Mouse (Mus musculus) hindbrain, embryonic 15.5 days (tissue): ENCODE results near the gene Ksr2. TPM values are rescaled to one million over a fixed set of nuclear protein-coding genes. Genes with fewer than 3 reads are reported as not detected.

Source experiments
- ATAC-seq: fragments of 200-750 bp; cut with Nextera tagmentation; 2 replicates; pipeline ENCODE4 v1.8.0; 2017; ENCODE audit warnings: low read depth, moderate number of reproducible peaks, moderate TSS enrichment; ENCODE audit not compliant: low FRiP score
- H3K27ac ChIP-seq: fragments of 300-500 bp; sonication (generic); replicated peaks from 2 replicates; pipeline ENCODE4 v1.5.1; 2015; ENCODE audit warnings: mild to moderate bottlenecking, inconsistent platforms
- H3K27me3 ChIP-seq: fragments of 300-500 bp; sonication (generic); 2 replicates; pipeline ENCODE4 v1.6.1; 2015; ENCODE audit warnings: control low read depth, inconsistent platforms
- H3K36me3 ChIP-seq: fragments of 300-500 bp; sonication (generic); 2 replicates; pipeline ENCODE4 v1.6.1; 2015; ENCODE audit warnings: control low read depth, inconsistent platforms
- H3K4me1 ChIP-seq: fragments of 300-500 bp; sonication (generic); replicated peaks from 2 replicates; pipeline ENCODE4 v1.6.1; 2015; ENCODE audit warnings: control low read depth, inconsistent platforms
- H3K4me2 ChIP-seq: fragments of 300-500 bp; sonication (generic); 2 replicates; pipeline ENCODE4 v1.6.1; 2015; ENCODE audit warnings: moderate library complexity, mild to moderate bottlenecking, inconsistent platforms
- H3K4me3 ChIP-seq: fragments of 300-500 bp; sonication (generic); 2 replicates; pipeline ENCODE4 v1.5.1; 2015; ENCODE audit warnings: mild to moderate bottlenecking, inconsistent platforms
- H3K9ac ChIP-seq: fragments of 300-500 bp; sonication (generic); 2 replicates; pipeline ENCODE4 v1.6.1; 2015; ENCODE audit warnings: inconsistent platforms
- H3K9me3 ChIP-seq: fragments of 300-500 bp; sonication (generic); 2 replicates; pipeline ENCODE4 v1.6.1; 2016; ENCODE audit warnings: control low read depth, inconsistent platforms
- WGBS: fragments of 180-500 bp; shearing (Covaris S2); methylation state at CpG from one replicate; pipeline ENCODE4 v1.1.7; 2015; 5-methylcytosine and 5-hydroxymethylcytosine counted together
- polyA plus RNA-seq: library from polyadenylated mRNA; unstranded; fragments of >200 nt; fragmentation: Nextera tagmentation; extraction: Ambion mirVana; gene quantifications from 2 replicates; pipeline ENCODE4 v1.2.1, GENCODE M21; 2015

Gene Ksr2
- polyA plus RNA-seq, 1 experiment from 2014 or later: 8.1 TPM

GRCm38 (mm10) chr5:117554505-117554904 is 140.7 kb downstream of the Ksr2 start:
- H3K27ac ChIP-seq: no peak overlapping the region
- H3K27me3 ChIP-seq: no peaks in the 10 kb centered on the region
- 88% methylated on average over 4 of the region's 4 CpGs for WGBS
- no peak overlapping the region for H3K9ac ChIP-seq
- H3K4me1 ChIP-seq: peaks cover 11% of the 10 kb centered on the region
- H3K9me3 ChIP-seq: no peaks in the 10 kb centered on the region
- H3K4me2 ChIP-seq: no peak overlapping the region
- no peak for ATAC-seq
- no peak overlapping the region for H3K4me3 ChIP-seq
- H3K36me3 ChIP-seq: no peaks in the 10 kb centered on the region

GRCm38 (mm10) chr5:117556570-117556969 is 142.8 kb downstream of the Ksr2 start:
- H3K4me1 ChIP-seq: 0 out of 2 replicates have a peak, but pooled peaks cover 4% of the 10 kb centered on the region
- no peak overlapping the region for H3K4me2 ChIP-seq
- H3K9ac ChIP-seq: no peak overlapping the region
- 60% methylated on average over 9 of the region's 9 CpGs for WGBS
- no peaks in the 10 kb centered on the region for H3K36me3 ChIP-seq
- H3K27me3 ChIP-seq: no peaks in the 10 kb centered on the region
- no peak overlapping the region for H3K4me3 ChIP-seq
- H3K9me3 ChIP-seq: no peaks in the 10 kb centered on the region
- no peak for ATAC-seq
- H3K27ac ChIP-seq: no peak overlapping the region

- Histone ChIP-seq H3K27me3 (no peaks in the 10 kb centered on the region), H3K4me3 (no peak overlapping the region), H3K4me1 (peaks cover 4% of the 10 kb centered on the region; the same call in 1 of the 2 replicates), H3K36me3 (no peaks in the 10 kb centered on the region), H3K27ac (no peak overlapping the region), H3K9me3 (no peaks in the 10 kb centered on the region), H3K9ac (no peak overlapping the region), H3K4me2 (no peak overlapping the region)
- 81% methylated on average over 2 of the region's 2 CpGs for WGBS
- no peak for ATAC-seq
These were observed 147.3 kb downstream of the Ksr2 start for GRCm38 (mm10) chr5:117561080-117561479.

- Histone ChIP-seq H3K4me3 (no peak overlapping the region), H3K27ac (peak overlapping the region; percentile 43; the same call in 1 of the 2 replicates), H3K9me3 (no peaks in the 10 kb centered on the region), H3K36me3 (no peaks in the 10 kb centered on the region), H3K4me2 (no peak overlapping the region), H3K9ac (no peak overlapping the region), H3K27me3 (no peaks in the 10 kb centered on the region), H3K4me1 (peaks cover 9% of the 10 kb centered on the region; the same call in 1 of the 2 replicates)
- ATAC-seq: no peak
- 44% methylated on average over 12 of the region's 12 CpGs for WGBS
These were observed 152.4 kb downstream of the Ksr2 start for GRCm38 (mm10) chr5:117566051-117566665.

GRCm38 (mm10) chr5:117569190-117569795 is 155.5 kb downstream of the Ksr2 start:
- Histone ChIP-seq H3K9me3 (no peaks in the 10 kb centered on the region), H3K4me3 (no peak overlapping the region), H3K27ac (no peak overlapping the region), H3K27me3 (no peaks in the 10 kb centered on the region), H3K4me1 (peaks cover 19% of the 10 kb centered on the region; the same call in 1 of the 2 replicates), H3K9ac (no peak overlapping the region), H3K36me3 (no peaks in the 10 kb centered on the region), H3K4me2 (no peak overlapping the region)
- ATAC-seq: no peak
- 77% methylated on average over 6 of the region's 6 CpGs for WGBS

- Histone ChIP-seq H3K9me3 (no peaks in the 10 kb centered on the region), H3K4me2 (no peak overlapping the region), H3K4me1 (peaks cover 9% of the 10 kb centered on the region; the same call in 1 of the 2 replicates), H3K27me3 (no peaks in the 10 kb centered on the region), H3K27ac (0 out of 2 replicates have a peak overlapping the region, but pooled peaks have one; percentile 32), H3K4me3 (no peak overlapping the region), H3K36me3 (no peaks in the 10 kb centered on the region), H3K9ac (no peak overlapping the region)
- ATAC-seq: no peak
- 41% methylated on average over 14 of the region's 14 CpGs for WGBS
These were observed 158.6 kb downstream of the Ksr2 start for GRCm38 (mm10) chr5:117572428-117572827.

GRCm38 (mm10) chr5:117574894-117575293 is 161.1 kb downstream of the Ksr2 start:
- no peak overlapping the region for H3K27ac ChIP-seq
- no peak for ATAC-seq
- no peaks in the 10 kb centered on the region for H3K9me3 ChIP-seq
- 74% methylated on average over 7 of the region's 7 CpGs for WGBS
- H3K9ac ChIP-seq: no peak overlapping the region
- H3K4me1 ChIP-seq: peaks cover 9% of the 10 kb centered on the region; the same call in 1 of the 2 replicates
- no peaks in the 10 kb centered on the region for H3K36me3 ChIP-seq
- H3K27me3 ChIP-seq: no peaks in the 10 kb centered on the region
- H3K4me2 ChIP-seq: no peak overlapping the region
- no peak overlapping the region for H3K4me3 ChIP-seq

- Histone ChIP-seq H3K4me2 (no peak overlapping the region), H3K27ac (no peak overlapping the region), H3K4me3 (no peak overlapping the region), H3K36me3 (no peaks in the 10 kb centered on the region), H3K4me1 (peaks cover 3% of the 10 kb centered on the region; the same call in 1 of the 2 replicates), H3K9me3 (no peaks in the 10 kb centered on the region), H3K27me3 (no peaks in the 10 kb centered on the region), H3K9ac (no peak overlapping the region)
- WGBS: 84% methylated on average over 5 of the region's 5 CpGs
- no peak for ATAC-seq
These were observed 163.8 kb downstream of the Ksr2 start for GRCm38 (mm10) chr5:117577598-117577997.

- H3K9ac ChIP-seq: no peak overlapping the region
- no peak overlapping the region for H3K27ac ChIP-seq
- H3K4me2 ChIP-seq: no peak overlapping the region
- no peaks in the 10 kb centered on the region for H3K4me1 ChIP-seq
- H3K36me3 ChIP-seq: no peaks in the 10 kb centered on the region
- no peak for ATAC-seq
- no peaks in the 10 kb centered on the region for H3K27me3 ChIP-seq
- WGBS: 90% methylated on average over 3 of the region's 3 CpGs
- H3K9me3 ChIP-seq: no peaks in the 10 kb centered on the region
- H3K4me3 ChIP-seq: no peak overlapping the region
These were observed 167.9 kb downstream of the Ksr2 start for GRCm38 (mm10) chr5:117581711-117582110.

- H3K4me1 ChIP-seq: no peaks in the 10 kb centered on the region
- no peaks in the 10 kb centered on the region for H3K9me3 ChIP-seq
- no peak overlapping the region for H3K27ac ChIP-seq
- 41% methylated on average over 1 of the region's 1 CpGs for WGBS
- no peak overlapping the region for H3K4me3 ChIP-seq
- no peaks in the 10 kb centered on the region for H3K27me3 ChIP-seq
- no peak for ATAC-seq
- H3K9ac ChIP-seq: no peak overlapping the region
- H3K36me3 ChIP-seq: no peaks in the 10 kb centered on the region
- no peak overlapping the region for H3K4me2 ChIP-seq
These were observed 170.6 kb downstream of the Ksr2 start for GRCm38 (mm10) chr5:117584428-117584827.

GRCm38 (mm10) chr5:117589266-117589665 is 175.5 kb downstream of the Ksr2 start:
- no peaks in the 10 kb centered on the region for H3K27me3 ChIP-seq
- H3K4me1 ChIP-seq: peaks cover 10% of the 10 kb centered on the region
- no peak overlapping the region for H3K4me2 ChIP-seq
- H3K9me3 ChIP-seq: no peaks in the 10 kb centered on the region
- ATAC-seq: no peak
- no peak overlapping the region for H3K4me3 ChIP-seq
- no peak overlapping the region for H3K9ac ChIP-seq
- H3K27ac ChIP-seq: no peak overlapping the region
- 75% methylated on average over 6 of the region's 6 CpGs for WGBS
- no peaks in the 10 kb centered on the region for H3K36me3 ChIP-seq

- WGBS: 43% methylated on average over 19 of the region's 19 CpGs
- H3K27ac ChIP-seq: peak overlapping the region; percentile 10; the same call in 1 of the 2 replicates
- no peak overlapping the region for H3K4me2 ChIP-seq
- H3K9ac ChIP-seq: no peak overlapping the region
- no peaks in the 10 kb centered on the region for H3K9me3 ChIP-seq
- peaks cover 10% of the 10 kb centered on the region for H3K4me1 ChIP-seq
- 0 out of 2 replicates have a peak, but pooled peaks have one; percentile 29 for ATAC-seq
- no peaks in the 10 kb centered on the region for H3K36me3 ChIP-seq
- H3K27me3 ChIP-seq: no peaks in the 10 kb centered on the region
- H3K4me3 ChIP-seq: no peak overlapping the region
These were observed 179.5 kb downstream of the Ksr2 start for GRCm38 (mm10) chr5:117593273-117593672.
